Mouse (Mus musculus): ENCODE measurements around the gene Gtf2f2. TPM values are rescaled to one million over a fixed set of nuclear protein-coding genes. Genes with fewer than 3 reads are reported as not detected.

Gene Gtf2f2
- polyA plus RNA-seq, 1 experiment from 2014 or later: 55.9 TPM

GRCm38 (mm10) chr14:75906931-75907330, 103.7 kb downstream of the Gtf2f2 start:
- H3K4me3 ChIP-seq (ENCODE audit: low read depth, low read length): no peak overlapping the region

GRCm38 (mm10) chr14:75904972-75905371, 105.7 kb downstream of the Gtf2f2 start:
- no peaks in the 10 kb centered on the region for H3K27me3 ChIP-seq (ENCODE audit: control insufficient read depth, insufficient read depth, low read length)
- DNase-seq (ENCODE audit: low spot score) (no peak), ATAC-seq (replicated peaks; ENCODE audit: insufficient number of reproducible peaks, low FRiP score, low TSS enrichment, low read depth) (no peak)
- no peaks in the 10 kb centered on the region for H3K9me3 ChIP-seq (replicated peaks; ENCODE audit: control insufficient read depth, low read length)
- no peak overlapping the region for H3K4me2 ChIP-seq (ENCODE audit: low read depth, low read length)
- 85% methylated on average over 3 of the region's 3 CpGs for whole genome bisulfite sequencing
- H3K4me1 ChIP-seq (ENCODE audit: control insufficient read depth, insufficient read depth, low read length): no peaks in the 10 kb centered on the region
- no peak overlapping the region for H3K9ac ChIP-seq (replicated peaks; ENCODE audit: low read length)
- H3K36me3 ChIP-seq (replicated peaks; ENCODE audit: control insufficient read depth, insufficient read depth, low read depth, low read length): peaks cover 2% of the 10 kb centered on the region; the same call in 1 of the 2 replicates
- H3K4me3 ChIP-seq (ENCODE audit: low read depth, low read length): no peak overlapping the region
- H3K27ac ChIP-seq (replicated peaks; ENCODE audit: low read depth, low read length): no peak overlapping the region

More at GRCm38 (mm10) chr14:75906931-75907330, 103.7 kb downstream of the Gtf2f2 start:
- 90% methylated on average over 8 of the region's 8 CpGs for WGBS
- Histone ChIP-seq H3K27me3 (ENCODE audit: control insufficient read depth, insufficient read depth, low read length) (no peaks in the 10 kb centered on the region), H3K9ac (replicated peaks; ENCODE audit: low read length) (no peak overlapping the region), H3K4me1 (ENCODE audit: control insufficient read depth, insufficient read depth, low read length) (no peaks in the 10 kb centered on the region), H3K27ac (replicated peaks; ENCODE audit: low read depth, low read length) (no peak overlapping the region), H3K9me3 (replicated peaks; ENCODE audit: control insufficient read depth, low read length) (no peaks in the 10 kb centered on the region), H3K36me3 (replicated peaks; ENCODE audit: control insufficient read depth, insufficient read depth, low read depth, low read length) (peaks cover 2% of the 10 kb centered on the region; the same call in 1 of the 2 replicates), H3K4me2 (ENCODE audit: low read depth, low read length) (no peak overlapping the region)
- ATAC-seq (replicated peaks; ENCODE audit: insufficient number of reproducible peaks, low FRiP score, low TSS enrichment, low read depth): no peak
- DNase-seq (ENCODE audit: low spot score): no peak

GRCm38 (mm10) chr14:75903131-75903530, 107.5 kb downstream of the Gtf2f2 start:
- no peak overlapping the region for H3K4me3 ChIP-seq (ENCODE audit: low read depth, low read length)
- no peak for ATAC-seq (replicated peaks; ENCODE audit: insufficient number of reproducible peaks, low FRiP score, low TSS enrichment, low read depth)
- no peaks in the 10 kb centered on the region for H3K4me1 ChIP-seq (ENCODE audit: control insufficient read depth, insufficient read depth, low read length)
- 94% methylated on average over 3 of the region's 3 CpGs for WGBS
- no peak overlapping the region for H3K4me2 ChIP-seq (ENCODE audit: low read depth, low read length)
- DNase-seq (ENCODE audit: low spot score): no peak
- no peaks in the 10 kb centered on the region for H3K27me3 ChIP-seq (ENCODE audit: control insufficient read depth, insufficient read depth, low read length)
- H3K36me3 ChIP-seq (replicated peaks; ENCODE audit: control insufficient read depth, insufficient read depth, low read depth, low read length): peaks cover 2% of the 10 kb centered on the region; the same call in 1 of the 2 replicates
- H3K27ac ChIP-seq (replicated peaks; ENCODE audit: low read depth, low read length): no peak overlapping the region
- H3K9ac ChIP-seq (replicated peaks; ENCODE audit: low read length): no peak overlapping the region
- H3K9me3 ChIP-seq (replicated peaks; ENCODE audit: control insufficient read depth, low read length): no peaks in the 10 kb centered on the region

GRCm38 (mm10) chr14:75902013-75902412, 108.7 kb downstream of the Gtf2f2 start:
- 82% methylated on average over 2 of the region's 2 CpGs for WGBS
- Histone ChIP-seq H3K27me3 (ENCODE audit: control insufficient read depth, insufficient read depth, low read length) (no peaks in the 10 kb centered on the region), H3K4me1 (ENCODE audit: control insufficient read depth, insufficient read depth, low read length) (no peaks in the 10 kb centered on the region), H3K9ac (replicated peaks; ENCODE audit: low read length) (no peak overlapping the region), H3K4me3 (ENCODE audit: low read depth, low read length) (no peak overlapping the region), H3K4me2 (ENCODE audit: low read depth, low read length) (no peak overlapping the region), H3K36me3 (replicated peaks; ENCODE audit: control insufficient read depth, insufficient read depth, low read depth, low read length) (peaks cover 2% of the 10 kb centered on the region; the same call in 1 of the 2 replicates), H3K9me3 (replicated peaks; ENCODE audit: control insufficient read depth, low read length) (no peaks in the 10 kb centered on the region), H3K27ac (replicated peaks; ENCODE audit: low read depth, low read length) (no peak overlapping the region)
- ATAC-seq (replicated peaks; ENCODE audit: insufficient number of reproducible peaks, low FRiP score, low TSS enrichment, low read depth) (no peak), DNase-seq (ENCODE audit: low spot score) (peak; percentile 25)

GRCm38 (mm10) chr14:75900793-75901499, 109.7 kb downstream of the Gtf2f2 start:
- Histone ChIP-seq H3K4me3 (ENCODE audit: low read depth, low read length) (no peak overlapping the region), H3K4me1 (ENCODE audit: control insufficient read depth, insufficient read depth, low read length) (no peaks in the 10 kb centered on the region), H3K27ac (replicated peaks; ENCODE audit: low read depth, low read length) (no peak overlapping the region), H3K9me3 (replicated peaks; ENCODE audit: control insufficient read depth, low read length) (no peaks in the 10 kb centered on the region), H3K27me3 (ENCODE audit: control insufficient read depth, insufficient read depth, low read length) (no peaks in the 10 kb centered on the region), H3K4me2 (ENCODE audit: low read depth, low read length) (no peak overlapping the region), H3K9ac (replicated peaks; ENCODE audit: low read length) (no peak overlapping the region), H3K36me3 (replicated peaks; ENCODE audit: control insufficient read depth, insufficient read depth, low read depth, low read length) (no peaks in the 10 kb centered on the region; the same call in 1 of the 2 replicates)
- WGBS: 49% methylated on average over 5 of the region's 5 CpGs
- peak; percentile 40 for DNase-seq (ENCODE audit: low spot score)
- ATAC-seq (replicated peaks; ENCODE audit: insufficient number of reproducible peaks, low FRiP score, low TSS enrichment, low read depth): 0 out of 2 replicates have a peak, but pooled peaks have one; percentile 42

- WGBS: 32% methylated on average over 4 of the region's 4 CpGs
- Histone ChIP-seq H3K4me2 (ENCODE audit: low read depth, low read length) (no peak overlapping the region), H3K9ac (replicated peaks; ENCODE audit: low read length) (no peak overlapping the region), H3K36me3 (replicated peaks; ENCODE audit: control insufficient read depth, insufficient read depth, low read depth, low read length) (no peaks in the 10 kb centered on the region), H3K4me3 (ENCODE audit: low read depth, low read length) (no peak overlapping the region), H3K9me3 (replicated peaks; ENCODE audit: control insufficient read depth, low read length) (no peaks in the 10 kb centered on the region), H3K27ac (replicated peaks; ENCODE audit: low read depth, low read length) (no peak overlapping the region), H3K27me3 (ENCODE audit: control insufficient read depth, insufficient read depth, low read length) (no peaks in the 10 kb centered on the region), H3K4me1 (ENCODE audit: control insufficient read depth, insufficient read depth, low read length) (no peaks in the 10 kb centered on the region)
- DNase-seq (ENCODE audit: low spot score) (peak; percentile 87), ATAC-seq (replicated peaks; ENCODE audit: insufficient number of reproducible peaks, low FRiP score, low TSS enrichment, low read depth) (0 out of 2 replicates have a peak, but pooled peaks have one; percentile 29)
Measured at GRCm38 (mm10) chr14:75899566-75899965, 111.1 kb downstream of the Gtf2f2 start.

GRCm38 (mm10) chr14:75892118-75892517, 118.5 kb downstream of the Gtf2f2 start:
- 87% methylated on average over 9 of the region's 9 CpGs for WGBS
- Histone ChIP-seq H3K9ac (replicated peaks; ENCODE audit: low read length) (no peak overlapping the region), H3K36me3 (replicated peaks; ENCODE audit: control insufficient read depth, insufficient read depth, low read depth, low read length) (no peaks in the 10 kb centered on the region), H3K4me1 (ENCODE audit: control insufficient read depth, insufficient read depth, low read length) (no peaks in the 10 kb centered on the region), H3K27me3 (ENCODE audit: control insufficient read depth, insufficient read depth, low read length) (no peaks in the 10 kb centered on the region), H3K27ac (replicated peaks; ENCODE audit: low read depth, low read length) (no peak overlapping the region), H3K9me3 (replicated peaks; ENCODE audit: control insufficient read depth, low read length) (no peaks in the 10 kb centered on the region), H3K4me3 (ENCODE audit: low read depth, low read length) (no peak overlapping the region), H3K4me2 (ENCODE audit: low read depth, low read length) (no peak overlapping the region)
- ATAC-seq (replicated peaks; ENCODE audit: insufficient number of reproducible peaks, low FRiP score, low TSS enrichment, low read depth) (no peak), DNase-seq (ENCODE audit: low spot score) (no peak)

- 70% methylated on average over 5 of the region's 5 CpGs for WGBS
Measured at GRCm38 (mm10) chr14:75883873-75884272, 126.8 kb downstream of the Gtf2f2 start.

More at GRCm38 (mm10) chr14:75883873-75884272, 126.8 kb downstream of the Gtf2f2 start:
- Histone ChIP-seq H3K4me1 (ENCODE audit: control insufficient read depth, insufficient read depth, low read length) (no peaks in the 10 kb centered on the region), H3K9ac (replicated peaks; ENCODE audit: low read length) (no peak overlapping the region), H3K27me3 (ENCODE audit: control insufficient read depth, insufficient read depth, low read length) (no peaks in the 10 kb centered on the region), H3K4me2 (ENCODE audit: low read depth, low read length) (no peak overlapping the region), H3K9me3 (replicated peaks; ENCODE audit: control insufficient read depth, low read length) (no peaks in the 10 kb centered on the region), H3K27ac (replicated peaks; ENCODE audit: low read depth, low read length) (no peak overlapping the region), H3K36me3 (replicated peaks; ENCODE audit: control insufficient read depth, insufficient read depth, low read depth, low read length) (no peaks in the 10 kb centered on the region), H3K4me3 (ENCODE audit: low read depth, low read length) (no peak overlapping the region)
- no peak for DNase-seq (ENCODE audit: low spot score)
- no peak for ATAC-seq (replicated peaks; ENCODE audit: insufficient number of reproducible peaks, low FRiP score, low TSS enrichment, low read depth)

Data from embryonic facial prominence, embryonic 11.5 days (tissue).